In genomic region chr10:118545966-118546365, GRCm38 (mm10) we compare ENCODE assay signal across 11 mouse cellular contexts.
DNase-seq lines count a peak whose midpoint lies in the region; ATAC-seq and TF ChIP-seq lines count a peak whose summit lies in the region.
"Had no signal": no experiment of that assay in that cellular context is flagged by ENCODE, and none has a peak within 500 bp of the region (broad histone marks: within the 10 kb centered on the region; RNA-seq: fewer than 3 reads in every experiment).

No protein-coding gene starts in this region.

- WGBS in midbrain, postnatal 0 days = 17% methylated on average over 1 of the region's 1 CpGs
- 19% methylated on average over 1 of the region's 1 CpGs for WGBS in midbrain, embryonic 10.5 days
- WGBS in liver, embryonic 12.5 days (ENCODE audit: insufficient replicate concordance) = 4% methylated on average over 1 of the region's 1 CpGs

- no peak overlapping the region for H3K4me2 ChIP-seq in midbrain, postnatal 0 days (ENCODE audit: low read depth, low read length, poor library complexity, severe bottlenecking)
- no peak overlapping the region for H3K4me2 ChIP-seq in liver, embryonic 12.5 days
- H3K4me2 ChIP-seq: limb, embryonic 13.5 days had no signal

- no peaks in the 10 kb centered on the region for H3K9me3 ChIP-seq in midbrain, postnatal 0 days (ENCODE audit: low read length)
- no peaks in the 10 kb centered on the region for H3K9me3 ChIP-seq in midbrain, embryonic 10.5 days (replicated peaks)
- no peaks in the 10 kb centered on the region for H3K9me3 ChIP-seq in liver, embryonic 12.5 days (replicated peaks)
- H3K9me3 ChIP-seq: limb, embryonic 13.5 days had no signal

- intact Hi-C loops in heart, postnatal 25 days (cut with DNase I) = loop anchor here (5.0 kb wide), 1 partner anchor 389 kb away; no protein-coding TSS in a partner anchor

- H3K27ac ChIP-seq in midbrain, postnatal 0 days (ENCODE audit: low read depth, low read length) = no peak overlapping the region
- H3K27ac ChIP-seq in midbrain, embryonic 10.5 days (replicated peaks) = no peak overlapping the region
- H3K27ac ChIP-seq in liver, embryonic 12.5 days = no peak overlapping the region
- H3K27ac ChIP-seq: limb, embryonic 13.5 days had no signal

- ATAC-seq in midbrain, postnatal 0 days (ENCODE audit: low FRiP score) = no peak
- no peak for ATAC-seq in liver, embryonic 12.5 days

- TF ChIP-seq CTCF in midbrain, postnatal 0 days (IDR thresholded peaks at IDR 0.05) = peak; percentile 80
- peak; percentile 22; the same call in 1 of the 2 replicates for TF ChIP-seq CTCF in brain, embryonic 14.5 days (IDR thresholded peaks at IDR 0.05; ENCODE audit: borderline replicate concordance, extremely low read depth, insufficient read depth, insufficient read length)

- no peaks in the 10 kb centered on the region for H3K4me1 ChIP-seq in midbrain, postnatal 0 days (ENCODE audit: insufficient read depth, low read length)
- H3K4me1 ChIP-seq in midbrain, embryonic 10.5 days = no peaks in the 10 kb centered on the region
- H3K4me1 ChIP-seq in liver, embryonic 12.5 days = no peaks in the 10 kb centered on the region
- H3K4me1 ChIP-seq: limb, embryonic 13.5 days had no signal

- TF ChIP-seq POLR2A in brain, embryonic 14.5 days (IDR thresholded peaks at IDR 0.05; ENCODE audit: borderline replicate concordance, extremely low read depth, insufficient read depth, insufficient read length, poor library complexity, severe bottlenecking) = no peak

- peak; percentile 4 for DNase-seq in heart, adult 8-10 months (ENCODE audit: low spot score)
- DNase-seq in heart, postnatal 25 days (ENCODE audit: low spot score) = no peak
- DNase-seq in midbrain, postnatal 0 days (ENCODE audit: low spot score) = peak; percentile 72
- DNase-seq in midbrain, embryonic 10.5 days (ENCODE audit: low spot score) = no peak
- peak; percentile 76 for DNase-seq in brain, embryonic 14.5 days (ENCODE audit: low read depth)
- DNase-seq in retina, postnatal 1 day = peak; percentile 48
- no peak for DNase-seq in kidney, postnatal 36 days
- DNase-seq: heart, postnatal 4 days had no signal

- H3K36me3 ChIP-seq in midbrain, postnatal 0 days (ENCODE audit: insufficient read depth, low read length) = no peaks in the 10 kb centered on the region
- H3K36me3 ChIP-seq in midbrain, embryonic 10.5 days = no peaks in the 10 kb centered on the region
- no peaks in the 10 kb centered on the region for H3K36me3 ChIP-seq in liver, embryonic 12.5 days
- H3K36me3 ChIP-seq: limb, embryonic 13.5 days had no signal

- H3K4me3 ChIP-seq in midbrain, postnatal 0 days (ENCODE audit: low read depth, low read length) = no peak overlapping the region
- no peak overlapping the region for H3K4me3 ChIP-seq in midbrain, embryonic 10.5 days
- no peak overlapping the region for H3K4me3 ChIP-seq in liver, embryonic 12.5 days
- H3K4me3 ChIP-seq: erythroblast, embryonic 14.5 days; limb, embryonic 13.5 days had no signal

- H3K27me3 ChIP-seq in midbrain, postnatal 0 days (ENCODE audit: insufficient read depth, low read length) = no peaks in the 10 kb centered on the region
- H3K27me3 ChIP-seq in midbrain, embryonic 10.5 days (ENCODE audit: low read depth, poor library complexity, severe bottlenecking) = no peaks in the 10 kb centered on the region
- no peaks in the 10 kb centered on the region for H3K27me3 ChIP-seq in liver, embryonic 12.5 days (replicated peaks)
- H3K27me3 ChIP-seq: limb, embryonic 13.5 days had no signal

- H3K9ac ChIP-seq in midbrain, postnatal 0 days (replicated peaks; ENCODE audit: low read length, poor library complexity, severe bottlenecking) = no peak overlapping the region
- H3K9ac ChIP-seq in liver, embryonic 12.5 days = no peak overlapping the region
- H3K9ac ChIP-seq: limb, embryonic 13.5 days had no signal

Comparison
In these comparisons a context has a peak if more than half of its experiments do, and no peak if none do; other contexts are left out.
1. DNase-seq: peak in heart, adult 8-10 months (single experiment), midbrain, postnatal 0 days (single experiment), brain, embryonic 14.5 days (single experiment) and retina, postnatal 1 day (single experiment); none in heart, postnatal 25 days (single experiment), midbrain, embryonic 10.5 days (single experiment) and kidney, postnatal 36 days (0 of 2).